Mouse (Mus musculus) brown adipose tissue, adult 24 weeks (tissue): Measurements from ENCODE around the gene Etnk1. TPM values are rescaled to one million over a fixed set of nuclear protein-coding genes. Genes with fewer than 3 reads are reported as not detected.

ENCODE experiments used
- H3K27ac ChIP-seq: fragments of 200-500 bp; replicated peaks from 2 replicates; pipeline ENCODE4 v1.5.1; 2012; ENCODE audit warnings: low read depth, mild to moderate bottlenecking, low read length
- H3K4me1 ChIP-seq: fragments of 200-500 bp; 2 replicates; pipeline ENCODE4 v1.6.1; 2012; ENCODE audit warnings: low read length, mixed read lengths; ENCODE audit not compliant: control insufficient read depth, insufficient read depth, insufficient read length
- H3K4me3 ChIP-seq: fragments of 200-500 bp; 2 replicates; pipeline ENCODE4 v1.5.1; 2012; ENCODE audit warnings: low read depth, mild to moderate bottlenecking, low read length, moderate library complexity; ENCODE audit not compliant: insufficient read depth
- polyA plus RNA-seq: library from polyadenylated mRNA; stranded (reverse); fragments of >200 nt; gene quantifications from 2 replicates; pipeline ENCODE4 v1.2.4, GENCODE M21; 2012; ENCODE audit not compliant: missing spikeins, insufficient read depth, insufficient read length

Gene Etnk1
- polyA plus RNA-seq, 1 experiment: 23.8 TPM

DNA sequence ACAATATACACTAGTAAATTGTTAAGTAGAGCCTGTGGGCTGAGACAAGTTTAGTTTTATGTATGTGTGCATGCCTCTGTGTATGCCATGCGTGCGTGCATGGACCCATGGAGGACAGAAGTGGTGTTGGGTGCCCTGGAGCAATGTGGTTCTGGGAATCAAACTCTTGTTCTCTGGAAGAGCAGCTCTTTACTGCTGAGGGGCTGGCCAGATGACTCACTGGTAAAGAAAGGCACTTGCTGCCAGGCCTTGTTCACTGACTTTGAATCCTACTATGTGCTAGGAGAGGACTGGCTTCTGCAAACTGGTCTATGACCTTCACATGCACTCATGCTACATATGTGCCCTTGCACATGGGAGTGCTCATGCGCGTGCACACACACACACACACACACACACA, 7.2 kb downstream of the Etnk1 start:
- Histone ChIP-seq H3K4me3 (no peak overlapping the region), H3K4me1 (peaks cover 16% of the 10 kb centered on the region), H3K27ac (no peak overlapping the region)

DNA sequence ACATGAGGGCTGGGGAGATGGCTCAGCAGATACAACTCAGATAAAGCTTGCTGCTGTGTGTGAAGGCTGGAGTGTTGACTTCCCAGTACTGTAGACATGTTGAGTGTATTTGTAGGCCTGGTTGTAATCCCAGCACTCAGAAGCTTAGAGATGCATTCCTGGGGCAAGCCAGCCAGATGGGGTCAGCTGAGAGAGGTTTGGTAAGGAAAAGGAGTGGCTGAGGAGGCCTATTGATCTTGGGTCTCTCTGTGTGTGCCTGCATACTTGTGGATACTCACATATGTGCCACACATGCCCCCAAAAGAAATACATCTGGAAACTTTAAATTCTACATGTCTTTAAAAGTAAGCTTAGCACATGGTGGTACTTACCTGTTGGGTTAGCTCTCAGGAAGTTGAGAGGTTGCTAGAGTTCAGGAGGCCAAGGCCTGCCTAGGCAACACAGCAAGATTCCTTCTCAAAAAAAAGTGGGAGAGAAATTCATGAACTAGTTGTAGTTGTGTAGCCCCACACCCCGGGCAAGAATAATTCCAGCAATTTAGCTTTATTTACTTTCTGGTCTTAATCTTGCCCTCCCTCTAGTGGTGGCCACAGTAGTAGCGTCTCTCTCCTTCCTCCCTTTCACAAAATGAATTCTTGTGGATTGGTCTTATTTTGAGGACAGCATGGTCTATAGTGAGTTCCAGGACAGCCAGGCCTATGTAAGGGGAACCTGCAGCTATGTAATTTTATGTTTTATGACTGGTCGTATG, 8.1 kb downstream of the Etnk1 start:
- no peak overlapping the region for H3K27ac ChIP-seq
- H3K4me1 ChIP-seq: peaks cover 15% of the 10 kb centered on the region
- no peak overlapping the region for H3K4me3 ChIP-seq

DNA sequence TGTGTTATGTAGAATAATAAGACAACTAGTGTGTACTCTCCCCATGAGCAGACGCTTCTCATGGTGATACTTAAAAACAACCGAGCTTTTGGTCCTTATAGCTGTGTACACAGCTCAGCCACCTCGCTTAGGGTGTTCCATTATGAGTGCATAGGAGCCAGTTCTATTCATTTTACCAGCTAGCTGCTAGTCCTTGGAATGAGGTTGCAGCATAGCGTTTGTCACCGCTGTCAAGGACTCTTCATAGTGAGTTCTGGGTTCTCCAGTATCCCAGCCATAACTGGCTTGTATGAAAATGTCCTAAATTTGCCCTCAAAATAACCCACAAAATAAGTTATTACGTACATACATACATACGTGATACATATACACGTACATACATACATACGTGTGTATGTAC, 9.1 kb downstream of the Etnk1 start:
- H3K27ac ChIP-seq: no peak overlapping the region
- peaks cover 6% of the 10 kb centered on the region for H3K4me1 ChIP-seq

DNA sequence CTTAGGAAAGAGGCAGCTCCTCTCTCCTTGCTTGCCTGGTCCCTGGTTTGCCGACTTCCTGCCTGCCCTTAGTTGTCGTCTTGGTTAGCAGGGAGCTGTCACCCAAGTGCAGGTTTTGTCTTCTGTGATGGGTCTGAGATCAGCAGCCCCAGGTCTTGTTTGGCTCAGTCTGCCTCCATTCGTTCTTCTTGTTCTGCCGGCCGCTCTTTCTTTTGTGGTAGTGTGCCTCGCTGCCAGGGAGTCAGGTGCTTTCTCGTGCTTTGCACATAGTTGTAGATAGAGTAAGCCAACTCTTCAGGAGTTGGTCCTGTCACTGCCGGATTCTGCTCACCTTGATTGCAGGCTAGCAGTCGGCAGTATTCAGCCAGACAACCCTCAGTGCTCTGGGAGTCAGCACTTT, 9.6 kb downstream of the Etnk1 start:
- no peak overlapping the region for H3K27ac ChIP-seq
- H3K4me3 ChIP-seq: no peak overlapping the region
- H3K4me1 ChIP-seq: peaks cover 4% of the 10 kb centered on the region

More for the DNA sequence above, 9.1 kb downstream of the Etnk1 start:
- H3K4me3 ChIP-seq: no peak overlapping the region

DNA sequence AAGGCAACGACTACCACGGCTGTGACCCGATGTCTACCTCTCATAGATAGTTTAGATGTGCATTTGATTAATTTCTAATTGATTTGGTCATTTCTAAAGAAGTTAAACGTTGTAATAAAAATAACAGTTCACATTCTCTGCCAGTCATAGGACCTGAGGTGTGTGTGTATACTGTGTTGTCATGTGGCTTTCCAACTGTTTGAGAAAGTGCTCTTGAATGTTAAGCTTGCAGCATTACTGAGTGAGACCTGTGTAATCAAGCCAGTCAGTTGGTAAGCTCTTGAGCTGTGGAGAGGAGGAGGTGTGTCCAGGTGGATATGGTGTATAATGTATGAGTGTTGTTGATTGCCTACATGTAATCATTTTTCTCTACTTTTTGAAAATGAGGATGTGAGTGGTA, 12.2 kb downstream of the Etnk1 start:
- Histone ChIP-seq H3K4me1 (no peaks in the 10 kb centered on the region; the same call in 1 of the 2 replicates), H3K4me3 (no peak overlapping the region), H3K27ac (no peak overlapping the region)

DNA sequence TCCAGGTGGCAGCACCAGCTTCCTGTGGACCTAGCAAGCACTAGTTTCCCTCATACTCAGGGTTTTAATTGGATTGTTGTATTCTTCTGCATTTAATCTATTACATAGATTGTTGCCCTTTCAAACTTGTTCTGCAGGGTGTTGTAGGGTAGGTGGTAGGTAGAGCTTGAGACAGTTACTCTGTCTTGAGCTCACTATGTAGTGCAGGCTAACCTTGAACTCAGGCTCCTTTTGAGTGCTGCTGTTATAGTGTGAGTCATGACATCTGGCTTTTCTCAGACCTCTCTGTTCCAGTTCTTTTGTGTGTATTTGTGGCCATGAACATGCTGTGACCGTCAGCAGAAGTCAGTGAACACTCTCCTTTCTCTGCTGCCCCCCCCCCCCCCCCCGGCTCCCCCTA, 12.7 kb downstream of the Etnk1 start:
- H3K4me1 ChIP-seq: no peaks in the 10 kb centered on the region
- no peak overlapping the region for H3K27ac ChIP-seq

DNA sequence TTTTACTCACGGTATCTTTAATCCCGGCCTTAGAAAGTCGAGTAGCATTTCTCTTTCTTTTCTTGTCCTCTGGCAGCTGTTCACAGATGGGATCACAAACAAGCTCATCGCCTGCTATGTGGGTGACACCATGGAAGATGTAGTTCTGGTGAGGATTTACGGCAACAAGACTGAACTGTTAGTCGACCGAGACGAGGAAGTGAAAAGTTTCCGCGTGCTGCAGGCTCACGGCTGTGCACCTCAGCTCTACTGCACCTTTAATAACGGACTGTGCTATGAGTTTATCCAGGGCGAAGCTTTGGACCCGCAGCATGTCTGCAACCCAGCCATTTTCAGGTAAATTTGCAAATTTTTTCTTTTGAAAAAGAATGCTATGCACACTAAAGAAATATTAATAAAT, 13.5 kb downstream of the Etnk1 start:
- Histone ChIP-seq H3K27ac (no peak overlapping the region), H3K4me3 (no peak overlapping the region), H3K4me1 (no peaks in the 10 kb centered on the region)

More for the DNA sequence above, 12.7 kb downstream of the Etnk1 start:
- H3K4me3 ChIP-seq: no peak overlapping the region

DNA sequence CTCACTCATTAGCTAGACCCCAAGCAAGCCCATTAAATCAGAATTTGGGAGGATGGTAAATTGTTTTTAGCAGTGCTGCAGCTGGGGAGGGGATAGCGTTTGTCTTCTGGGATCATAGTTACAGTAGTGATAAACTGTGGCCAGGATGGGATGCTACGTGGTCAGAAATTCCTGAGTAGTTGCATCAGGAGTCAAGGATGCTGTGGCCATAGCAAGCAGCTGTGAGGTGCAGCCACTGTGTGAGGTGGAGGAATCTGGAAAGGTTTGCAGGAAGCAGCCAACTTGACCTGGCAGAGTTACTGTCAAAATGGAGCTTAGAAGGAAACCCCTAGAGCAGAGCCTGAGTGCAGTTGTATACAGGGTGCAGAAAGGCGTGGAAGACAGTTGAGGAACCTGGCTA, 17.1 kb downstream of the Etnk1 start:
- Histone ChIP-seq H3K4me1 (no peaks in the 10 kb centered on the region), H3K27ac (no peak overlapping the region), H3K4me3 (no peak overlapping the region)

DNA sequence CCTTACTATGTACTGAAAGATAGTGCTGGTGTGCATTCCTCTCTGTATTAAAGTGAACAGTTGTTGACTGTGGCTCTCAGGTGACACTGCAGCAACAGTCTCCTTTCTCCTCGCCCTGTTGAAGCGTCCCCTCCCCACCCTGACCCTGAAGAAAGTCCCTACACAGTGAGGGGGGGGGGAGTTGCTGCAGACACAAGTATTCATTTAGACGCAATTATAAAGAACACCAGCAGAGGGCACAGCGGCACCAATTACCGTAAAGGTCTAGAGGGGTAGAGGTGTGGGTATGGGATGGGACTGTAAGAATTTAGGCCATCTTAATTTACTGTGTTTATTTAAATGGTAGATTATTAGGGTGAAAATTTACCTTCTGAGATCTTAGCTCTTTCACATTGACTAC, 17.7 kb downstream of the Etnk1 start:
- Histone ChIP-seq H3K4me3 (no peak overlapping the region), H3K4me1 (no peaks in the 10 kb centered on the region), H3K27ac (no peak overlapping the region)

DNA sequence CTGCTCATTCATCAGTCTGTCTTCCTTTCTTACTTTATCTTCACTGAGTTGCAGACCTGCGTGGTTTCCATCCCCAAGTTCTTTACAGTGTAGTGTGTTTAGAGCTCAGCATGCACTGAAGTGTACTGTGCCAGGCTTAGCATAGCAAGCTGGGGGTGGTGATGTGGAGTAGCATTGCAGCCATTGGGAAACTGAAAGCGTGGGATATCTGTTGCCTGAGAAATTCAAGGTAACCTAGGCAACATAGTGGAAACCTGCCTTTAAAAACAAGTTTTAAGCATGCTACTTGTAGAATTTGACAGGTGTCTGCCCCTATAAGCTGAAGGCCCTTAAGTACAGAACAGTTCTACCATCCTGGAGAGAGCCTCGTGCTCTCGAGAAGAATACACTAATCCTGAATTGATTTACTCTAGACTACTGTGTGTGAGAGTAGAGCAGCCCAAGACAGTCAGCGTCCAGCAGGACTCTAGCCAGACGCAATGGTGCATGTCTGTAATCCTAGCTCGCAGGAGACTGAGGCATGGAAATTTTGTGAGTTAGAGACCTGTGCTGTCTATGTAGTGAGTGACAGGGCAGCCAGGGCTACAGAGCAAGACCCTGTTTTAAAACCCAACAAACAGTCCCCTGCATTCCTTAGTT, 23.9 kb downstream of the Etnk1 start:
- Histone ChIP-seq H3K4me1 (no peaks in the 10 kb centered on the region; the same call in 1 of the 2 replicates), H3K4me3 (no peak overlapping the region), H3K27ac (no peak overlapping the region)

DNA sequence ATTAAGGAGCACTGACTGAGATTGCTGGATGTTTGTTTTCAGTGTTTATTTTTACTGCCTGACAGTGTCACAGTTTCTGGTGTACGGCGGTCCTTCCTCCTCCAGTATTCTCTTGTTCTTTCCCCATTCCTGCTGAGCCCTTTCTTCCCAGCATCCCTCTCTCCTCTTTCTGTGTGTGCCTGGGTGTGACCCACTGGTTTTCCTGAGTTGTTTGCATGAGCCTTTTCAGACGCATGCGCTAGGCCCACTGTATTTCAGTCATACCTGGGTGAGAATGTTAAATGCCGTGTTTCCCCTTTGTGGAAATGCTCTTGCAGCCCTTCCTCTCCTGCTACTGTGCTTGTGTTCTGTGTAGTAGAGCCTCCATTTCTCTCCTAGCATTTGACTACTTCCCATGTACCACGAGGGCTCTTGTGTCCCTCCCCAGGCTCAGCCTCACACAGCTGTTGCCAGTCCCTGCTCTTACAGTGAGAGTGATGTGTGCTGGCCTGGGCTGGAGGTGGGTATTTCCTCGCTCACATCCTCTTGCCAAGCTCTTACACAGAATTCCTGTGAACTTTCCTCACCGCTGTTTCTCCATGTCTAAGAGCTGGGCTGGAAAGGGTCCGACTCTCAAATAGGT, 24.6 kb downstream of the Etnk1 start:
- Histone ChIP-seq H3K27ac (no peak overlapping the region), H3K4me3 (no peak overlapping the region), H3K4me1 (no peaks in the 10 kb centered on the region; the same call in 1 of the 2 replicates)

DNA sequence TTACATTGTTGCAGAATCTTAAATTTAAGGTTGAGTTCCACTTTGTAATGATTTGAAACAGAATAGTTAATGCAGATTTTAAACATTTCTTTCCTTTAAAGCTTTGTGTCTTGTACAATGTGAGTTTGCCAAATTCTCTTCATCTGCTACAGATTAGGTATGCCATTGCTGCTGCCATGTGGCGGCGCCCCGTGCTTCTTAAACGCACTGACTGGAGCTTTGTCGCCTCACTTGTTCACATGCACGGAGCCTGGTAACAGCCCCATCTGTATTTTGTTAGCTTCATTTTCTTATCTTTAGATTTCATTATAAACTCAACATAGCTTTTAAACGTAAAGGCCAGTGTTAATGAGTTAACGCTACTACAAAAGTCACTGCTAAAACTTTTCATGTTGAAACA, 25.7 kb downstream of the Etnk1 start:
- Histone ChIP-seq H3K27ac (no peak overlapping the region), H3K4me3 (no peak overlapping the region), H3K4me1 (no peaks in the 10 kb centered on the region; the same call in 1 of the 2 replicates)

DNA sequence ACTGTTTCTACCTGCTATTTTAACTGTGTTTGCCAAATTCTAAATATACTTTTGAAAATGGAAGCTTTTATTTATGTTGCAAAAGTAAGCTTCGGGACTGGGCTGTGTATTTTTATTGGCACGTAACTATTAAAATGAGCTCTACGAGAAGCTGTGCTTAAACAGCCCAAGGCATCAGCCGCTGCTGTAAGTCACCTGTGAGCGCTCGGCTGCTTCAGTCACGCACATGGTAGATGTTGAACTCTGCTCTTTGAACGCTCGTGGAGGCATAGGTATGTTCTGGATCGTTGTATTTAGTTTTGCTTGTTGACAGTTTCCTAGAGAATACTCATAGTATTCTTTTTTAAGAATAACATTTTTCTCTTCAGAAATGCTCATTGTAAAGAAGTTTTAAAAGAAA, 26.1 kb downstream of the Etnk1 start:
- H3K4me3 ChIP-seq: no peak overlapping the region
- H3K27ac ChIP-seq: no peak overlapping the region
- no peaks in the 10 kb centered on the region; the same call in 1 of the 2 replicates for H3K4me1 ChIP-seq

DNA sequence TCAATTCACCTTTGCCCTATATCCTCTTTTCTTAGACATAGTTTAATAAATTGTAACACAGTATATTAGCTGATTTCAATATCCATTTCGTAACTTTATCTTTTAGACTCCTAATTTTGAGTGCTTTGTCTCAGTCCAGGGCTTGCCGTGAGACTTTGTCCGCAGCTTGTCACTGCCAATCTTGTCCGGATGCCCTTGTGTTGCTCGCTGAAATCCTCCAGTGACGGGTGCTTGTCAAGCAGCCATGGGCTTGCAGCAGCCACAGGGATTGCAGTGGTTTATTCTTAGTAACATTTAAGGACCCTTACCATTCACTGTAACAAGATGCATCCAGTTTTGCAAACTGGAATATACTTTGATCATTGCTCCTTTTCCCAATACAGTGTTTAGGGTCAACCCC, 26.6 kb downstream of the Etnk1 start:
- H3K4me1 ChIP-seq: no peaks in the 10 kb centered on the region; the same call in 1 of the 2 replicates
- H3K27ac ChIP-seq: no peak overlapping the region
- H3K4me3 ChIP-seq: no peak overlapping the region

DNA sequence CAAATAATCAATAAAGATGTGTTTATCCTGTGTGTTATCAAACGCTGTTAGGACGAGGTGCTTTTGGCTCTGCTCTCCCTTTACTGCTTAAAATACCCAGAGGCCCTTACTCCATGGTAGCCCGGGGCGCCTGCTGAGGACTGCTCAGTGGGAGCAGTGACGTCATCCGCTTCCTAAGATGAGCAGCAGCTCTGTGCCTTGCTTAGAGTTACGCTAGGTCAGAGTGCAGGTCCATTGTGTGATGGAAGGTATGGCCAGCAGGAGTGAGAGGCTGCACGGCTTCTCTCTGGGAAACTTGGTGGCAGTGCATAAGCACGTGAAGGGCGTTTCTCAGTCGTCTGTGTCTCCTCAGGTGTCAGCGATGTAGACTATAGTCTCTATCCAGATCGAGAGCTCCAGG, 30.0 kb downstream of the Etnk1 start:
- no peak overlapping the region for H3K27ac ChIP-seq
- H3K4me1 ChIP-seq: no peaks in the 10 kb centered on the region; the same call in 1 of the 2 replicates
- H3K4me3 ChIP-seq: no peak overlapping the region
